Mouse (Mus musculus) stomach, postnatal 0 days (tissue): ENCODE results near the gene Slain2. TPM values are rescaled to one million over a fixed set of nuclear protein-coding genes. Genes with fewer than 3 reads are reported as not detected.
"Not testable (repeated sequence)": the region's sequence is repeated elsewhere in the genome, so short reads cannot be mapped to it uniquely, and the experiment has no call there.

Source experiments
- ATAC-seq: fragments of 200-750 bp; cut with Nextera tagmentation; 2 replicates; pipeline ENCODE4 v1.8.0; 2017; ENCODE audit not compliant: low FRiP score, low TSS enrichment
- DNase-seq: peaks from one replicate; pipeline ENCODE4 v3.0.0-alpha.2; 2016; ENCODE audit warnings: low spot score
- H3K27ac ChIP-seq: fragments of 300-500 bp; sonication (generic); replicated peaks from 2 replicates; pipeline ENCODE4 v1.5.1; 2014; ENCODE audit warnings: mild to moderate bottlenecking, control low read depth
- H3K27me3 ChIP-seq: fragments of 300-500 bp; sonication (generic); 2 replicates; pipeline ENCODE4 v1.6.1; 2014; ENCODE audit warnings: low read length; ENCODE audit not compliant: control insufficient read depth, insufficient read depth
- H3K36me3 ChIP-seq: fragments of 300-500 bp; sonication (generic); 2 replicates; pipeline ENCODE4 v1.6.1; 2014; ENCODE audit warnings: low read length, mixed read lengths; ENCODE audit not compliant: control insufficient read depth, insufficient read depth
- H3K4me1 ChIP-seq: fragments of 300-500 bp; sonication (generic); replicated peaks from 2 replicates; pipeline ENCODE4 v1.6.1; 2014; ENCODE audit warnings: antibody characterized with exemption; ENCODE audit not compliant: control insufficient read depth, insufficient read depth
- H3K4me2 ChIP-seq: fragments of 300-500 bp; sonication (generic); replicated peaks from 2 replicates; pipeline ENCODE4 v1.6.1; 2014; ENCODE audit warnings: low read depth, mild to moderate bottlenecking, control low read depth, moderate library complexity
- H3K4me3 ChIP-seq: fragments of 300-500 bp; sonication (generic); 2 replicates; pipeline ENCODE4 v1.5.1; 2014; ENCODE audit warnings: low read depth, low read length, control low read depth
- H3K9ac ChIP-seq: fragments of 300-500 bp; sonication (generic); 2 replicates; pipeline ENCODE4 v1.6.1; 2014; ENCODE audit warnings: mild to moderate bottlenecking, low read length, control low read depth, mixed read lengths
- H3K9me3 ChIP-seq: fragments of 300-500 bp; sonication (generic); 2 replicates; pipeline ENCODE4 v1.6.1; 2016; ENCODE audit warnings: low read length; ENCODE audit not compliant: control insufficient read depth
- CTCF ChIP-seq: IDR thresholded peaks from 2 replicates; pipeline ENCODE4 v1.5.1; 2016; ENCODE audit warnings: antibody characterized with exemption, low read depth, mild to moderate bottlenecking, moderate library complexity
- EP300 ChIP-seq: optimal IDR thresholded peaks from 2 replicates; pipeline ENCODE3; 2016; ENCODE audit warnings: antibody characterized with exemption
- WGBS: fragments of 180-500 bp; shearing (Covaris S2); extraction: QIAGEN DNeasy Blood & Tissue Kit; methylation state at CpG from one replicate; pipeline ENCODE4 v1.1.7; 2014; 5-methylcytosine and 5-hydroxymethylcytosine counted together
- polyA plus RNA-seq: library from polyadenylated mRNA; unstranded; fragments of >200 nt; fragmentation: Nextera tagmentation; extraction: Ambion mirVana; gene quantifications from 2 replicates; pipeline ENCODE4 v1.2.1, GENCODE M21; 2015

Slain2 gene
- polyA plus RNA-seq, 1 experiment from 2014 or later: 10.0 TPM

- no peak for ATAC-seq
- Histone ChIP-seq H3K27ac (no peak overlapping the region), H3K36me3 (no peaks in the 10 kb centered on the region), H3K27me3 (no peaks in the 10 kb centered on the region), H3K9ac (no peak overlapping the region), H3K4me3 (no peak overlapping the region), H3K9me3 (no peaks in the 10 kb centered on the region), H3K4me1 (no peaks in the 10 kb centered on the region), H3K4me2 (no peak overlapping the region)
- no peak for TF ChIP-seq CTCF
- TF ChIP-seq EP300: no peak
- DNase-seq: no peak
- WGBS: 64% methylated on average over 8 of the region's 8 CpGs
Measured at GRCm38 (mm10) chr5:72989756-72990155, 75.7 kb downstream of the Slain2 start.

GRCm38 (mm10) chr5:72992474-72992873 lies 78.4 kb downstream of the Slain2 start:
- ATAC-seq: no peak
- no peaks in the 10 kb centered on the region for H3K36me3 ChIP-seq
- H3K4me2 ChIP-seq: no peak overlapping the region
- WGBS: 86% methylated on average over 1 of the region's 1 CpGs
- no peak overlapping the region for H3K27ac ChIP-seq
- no peak overlapping the region for H3K9ac ChIP-seq
- no peaks in the 10 kb centered on the region for H3K27me3 ChIP-seq
- TF ChIP-seq EP300: no peak
- TF ChIP-seq CTCF: no peak
- H3K4me3 ChIP-seq: no peak overlapping the region
- H3K4me1 ChIP-seq: no peaks in the 10 kb centered on the region
- no peak for DNase-seq
- H3K9me3 ChIP-seq: no peaks in the 10 kb centered on the region

- Histone ChIP-seq H3K9me3 (no peaks in the 10 kb centered on the region), H3K9ac (no peak overlapping the region), H3K4me2 (no peak overlapping the region), H3K27ac (no peak overlapping the region), H3K36me3 (no peaks in the 10 kb centered on the region), H3K4me3 (no peak overlapping the region), H3K27me3 (no peaks in the 10 kb centered on the region), H3K4me1 (no peaks in the 10 kb centered on the region)
- WGBS: 82% methylated on average over 8 of the region's 8 CpGs
- ATAC-seq (no peak), DNase-seq (no peak)
- TF ChIP-seq CTCF: no peak
Measured at GRCm38 (mm10) chr5:72994424-72994823, 80.3 kb downstream of the Slain2 start.

- H3K4me1 ChIP-seq: no peaks in the 10 kb centered on the region
- no peak overlapping the region for H3K4me3 ChIP-seq
- WGBS: 46% methylated on average over 2 of the region's 2 CpGs
- H3K36me3 ChIP-seq: no peaks in the 10 kb centered on the region
- H3K9ac ChIP-seq: no peak overlapping the region
- no peaks in the 10 kb centered on the region for H3K9me3 ChIP-seq
- ATAC-seq: no peak
- no peak for TF ChIP-seq CTCF
- TF ChIP-seq EP300: no peak
- no peak overlapping the region for H3K27ac ChIP-seq
- no peaks in the 10 kb centered on the region for H3K27me3 ChIP-seq
- no peak overlapping the region for H3K4me2 ChIP-seq
- DNase-seq: no peak
Measured at GRCm38 (mm10) chr5:72994928-72995327, 80.8 kb downstream of the Slain2 start.

GRCm38 (mm10) chr5:72995379-72995778 lies 81.3 kb downstream of the Slain2 start:
- DNase-seq: no peak

GRCm38 (mm10) chr5:72998546-72998945 lies 84.4 kb downstream of the Slain2 start:
- H3K36me3 ChIP-seq, ATAC-seq, H3K27ac ChIP-seq, H3K9ac ChIP-seq, DNase-seq, H3K4me3 ChIP-seq, H3K4me1 ChIP-seq, H3K9me3 ChIP-seq, H3K27me3 ChIP-seq, H3K4me2 ChIP-seq: not testable (repeated sequence)
- WGBS: 74% methylated on average over 1 of the region's 1 CpGs

More at GRCm38 (mm10) chr5:72995379-72995778, 81.3 kb downstream of the Slain2 start:
- Histone ChIP-seq H3K9ac (no peak overlapping the region), H3K4me3 (no peak overlapping the region), H3K27ac (no peak overlapping the region), H3K4me1 (no peaks in the 10 kb centered on the region), H3K36me3 (no peaks in the 10 kb centered on the region), H3K4me2 (no peak overlapping the region), H3K27me3 (no peaks in the 10 kb centered on the region), H3K9me3 (no peaks in the 10 kb centered on the region)
- 48% methylated on average over 10 of the region's 10 CpGs for WGBS
- ATAC-seq: no peak
- TF ChIP-seq CTCF (no peak), EP300 (no peak)
